Mouse (Mus musculus) small intestine, adult 10 weeks (tissue): ENCODE measurements around the gene Gm5773. TPM values are rescaled to one million over a fixed set of nuclear protein-coding genes. Genes with fewer than 3 reads are reported as not detected.

Experiments
- polyA plus RNA-seq: library from polyadenylated mRNA; stranded (reverse); fragments of 350-450 nt; fragmentation: Illumina TruSeq; extraction: RNeasy Lipid Tissue Mini Kit (QIAGEN cat#74804); gene quantifications from one replicate; pipeline ENCODE4 v1.2.3, GENCODE M21; 2014; ENCODE audit warnings: low replicate concordance

Gene Gm5773
- not detected for polyA plus RNA-seq

GRCm38 (mm10) chr3:93772700-93773099 lies at the start of gene Gm5773:
TSS of gene Gm5773 (plus strand) at chr3:93773000.

GRCm38 (mm10) chr3:93796098-93796497 lies 23.3 kb downstream of the Gm5773 start, which contains the start of gene Tdpoz4:
TSS of gene Tdpoz4 (plus strand) at chr3:93796398.

Other genes starting within 250 kb of the Gm5773 start
- 180 TPM for gene S100a10, start 217.9 kb upstream of the Gm5773 start, polyA plus RNA-seq
- not detected for gene Tdpoz2, start 120.3 kb upstream of the Gm5773 start, polyA plus RNA-seq
- not detected for gene Tdpoz1, start 96.7 kb upstream of the Gm5773 start, polyA plus RNA-seq
- not detected for gene Gm37596, start 79.9 kb upstream of the Gm5773 start, polyA plus RNA-seq
- not detected for gene Tdpoz4, start 23.4 kb downstream of the Gm5773 start, polyA plus RNA-seq
- not detected for gene Tdpoz3, start 53.0 kb downstream of the Gm5773 start, polyA plus RNA-seq
- gene Gm9117, start 170.5 kb downstream of the Gm5773 start, polyA plus RNA-seq = not detected
- gene Tdpoz5, start 188.3 kb downstream of the Gm5773 start, polyA plus RNA-seq = not detected